Mouse (Mus musculus): ENCODE data around the gene Cyth4. TPM values are rescaled to one million over a fixed set of nuclear protein-coding genes. Genes with fewer than 3 reads are reported as not detected.
A peak's percentile ranks its signal among the peaks of the same experiment; 100 is the strongest.

Gene Cyth4
- polyA plus RNA-seq, 1 experiment from 2014 or later, result 7.2 TPM

- no peak for DNase-seq (ENCODE audit: low spot score)
- 80% methylated on average over 7 of the region's 7 CpGs for WGBS
These were observed 17.7 kb downstream of the Cyth4 start for GRCm38 (mm10) chr15:78614536-78614935.

GRCm38 (mm10) chr15:78616973-78617372 is 20.1 kb downstream of the Cyth4 start:
- no peak overlapping the region for H3K4me3 ChIP-seq (ENCODE audit: low read depth, low read length)
- H3K9me3 ChIP-seq (ENCODE audit: control insufficient read depth, low read length), result no peaks in the 10 kb centered on the region
- H3K27me3 ChIP-seq (replicated peaks; ENCODE audit: control insufficient read depth, insufficient read depth, low read length), result no peaks in the 10 kb centered on the region
- no peak overlapping the region for H3K27ac ChIP-seq (replicated peaks; ENCODE audit: low read depth, low read length)
- 84% methylated on average over 2 of the region's 2 CpGs for WGBS
- H3K4me2 ChIP-seq (ENCODE audit: low read depth, low read length), result no peak overlapping the region
- ATAC-seq (ENCODE audit: low read depth) (no peak), DNase-seq (ENCODE audit: low spot score) (no peak)
- no peak overlapping the region for H3K9ac ChIP-seq (ENCODE audit: low read depth, low read length)
- H3K36me3 ChIP-seq (ENCODE audit: control insufficient read depth, insufficient read depth, low read length), result no peaks in the 10 kb centered on the region
- no peaks in the 10 kb centered on the region for H3K4me1 ChIP-seq (ENCODE audit: control insufficient read depth, insufficient read depth, low read length)

More at GRCm38 (mm10) chr15:78614536-78614935, 17.7 kb downstream of the Cyth4 start:
- no peaks in the 10 kb centered on the region for H3K36me3 ChIP-seq (ENCODE audit: control insufficient read depth, insufficient read depth, low read length)
- H3K4me2 ChIP-seq (ENCODE audit: low read depth, low read length), result no peak overlapping the region
- ATAC-seq (ENCODE audit: low read depth), result no peak
- no peaks in the 10 kb centered on the region for H3K9me3 ChIP-seq (ENCODE audit: control insufficient read depth, low read length)
- no peak overlapping the region for H3K9ac ChIP-seq (ENCODE audit: low read depth, low read length)
- no peak overlapping the region for H3K4me3 ChIP-seq (ENCODE audit: low read depth, low read length)
- H3K27me3 ChIP-seq (replicated peaks; ENCODE audit: control insufficient read depth, insufficient read depth, low read length), result no peaks in the 10 kb centered on the region
- no peak overlapping the region for H3K27ac ChIP-seq (replicated peaks; ENCODE audit: low read depth, low read length)
- no peaks in the 10 kb centered on the region for H3K4me1 ChIP-seq (ENCODE audit: control insufficient read depth, insufficient read depth, low read length)

GRCm38 (mm10) chr15:78623426-78623825 is 26.6 kb downstream of the Cyth4 start:
- no peak overlapping the region for H3K4me3 ChIP-seq (ENCODE audit: low read depth, low read length)
- WGBS, result 14% methylated on average over 5 of the region's 5 CpGs
- peaks cover 5% of the 10 kb centered on the region; the same call in 1 of the 2 replicates for H3K4me1 ChIP-seq (ENCODE audit: control insufficient read depth, insufficient read depth, low read length)
- H3K27ac ChIP-seq (replicated peaks; ENCODE audit: low read depth, low read length), result no peak overlapping the region
- no peak overlapping the region for H3K9ac ChIP-seq (ENCODE audit: low read depth, low read length)
- no peaks in the 10 kb centered on the region for H3K27me3 ChIP-seq (replicated peaks; ENCODE audit: control insufficient read depth, insufficient read depth, low read length)
- DNase-seq (ENCODE audit: low spot score), result peak; percentile 69
- ATAC-seq (ENCODE audit: low read depth), result no peak
- no peak overlapping the region for H3K4me2 ChIP-seq (ENCODE audit: low read depth, low read length)
- H3K36me3 ChIP-seq (ENCODE audit: control insufficient read depth, insufficient read depth, low read length), result no peaks in the 10 kb centered on the region
- no peaks in the 10 kb centered on the region for H3K9me3 ChIP-seq (ENCODE audit: control insufficient read depth, low read length)

GRCm38 (mm10) chr15:78624431-78624950 is 27.6 kb downstream of the Cyth4 start:
- ATAC-seq (ENCODE audit: low read depth), result peak; percentile 51; the same call in 1 of the 2 replicates
- 35% methylated on average over 13 of the region's 13 CpGs for WGBS
- Histone ChIP-seq H3K27ac (replicated peaks; ENCODE audit: low read depth, low read length) (no peak overlapping the region), H3K27me3 (replicated peaks; ENCODE audit: control insufficient read depth, insufficient read depth, low read length) (no peaks in the 10 kb centered on the region), H3K4me1 (ENCODE audit: control insufficient read depth, insufficient read depth, low read length) (peaks cover 5% of the 10 kb centered on the region; the same call in 1 of the 2 replicates), H3K9me3 (ENCODE audit: control insufficient read depth, low read length) (no peaks in the 10 kb centered on the region), H3K4me3 (ENCODE audit: low read depth, low read length) (no peak overlapping the region), H3K4me2 (ENCODE audit: low read depth, low read length) (no peak overlapping the region), H3K36me3 (ENCODE audit: control insufficient read depth, insufficient read depth, low read length) (no peaks in the 10 kb centered on the region), H3K9ac (ENCODE audit: low read depth, low read length) (0 out of 2 replicates have a peak overlapping the region, but pooled peaks have one; percentile 1)
- peak; percentile 55 for DNase-seq (ENCODE audit: low spot score)

- ATAC-seq (ENCODE audit: low read depth) (no peak), DNase-seq (ENCODE audit: low spot score) (no peak)
- no peaks in the 10 kb centered on the region for H3K9me3 ChIP-seq (ENCODE audit: control insufficient read depth, low read length)
- no peak overlapping the region for H3K4me3 ChIP-seq (ENCODE audit: low read depth, low read length)
- H3K27me3 ChIP-seq (replicated peaks; ENCODE audit: control insufficient read depth, insufficient read depth, low read length), result no peaks in the 10 kb centered on the region
- peaks cover 5% of the 10 kb centered on the region; the same call in 1 of the 2 replicates for H3K4me1 ChIP-seq (ENCODE audit: control insufficient read depth, insufficient read depth, low read length)
- H3K27ac ChIP-seq (replicated peaks; ENCODE audit: low read depth, low read length), result no peak overlapping the region
- no peaks in the 10 kb centered on the region for H3K36me3 ChIP-seq (ENCODE audit: control insufficient read depth, insufficient read depth, low read length)
- no peak overlapping the region for H3K9ac ChIP-seq (ENCODE audit: low read depth, low read length)
- WGBS, result 80% methylated on average over 3 of the region's 3 CpGs
- H3K4me2 ChIP-seq (ENCODE audit: low read depth, low read length), result no peak overlapping the region
These were observed 28.1 kb downstream of the Cyth4 start for GRCm38 (mm10) chr15:78624961-78625360.

GRCm38 (mm10) chr15:78626285-78626684 is 29.4 kb downstream of the Cyth4 start:
- Histone ChIP-seq H3K4me3 (ENCODE audit: low read depth, low read length) (no peak overlapping the region), H3K27ac (replicated peaks; ENCODE audit: low read depth, low read length) (no peak overlapping the region), H3K36me3 (ENCODE audit: control insufficient read depth, insufficient read depth, low read length) (no peaks in the 10 kb centered on the region), H3K4me1 (ENCODE audit: control insufficient read depth, insufficient read depth, low read length) (peaks cover 5% of the 10 kb centered on the region; the same call in 1 of the 2 replicates), H3K9ac (ENCODE audit: low read depth, low read length) (no peak overlapping the region), H3K9me3 (ENCODE audit: control insufficient read depth, low read length) (no peaks in the 10 kb centered on the region), H3K4me2 (ENCODE audit: low read depth, low read length) (no peak overlapping the region), H3K27me3 (replicated peaks; ENCODE audit: control insufficient read depth, insufficient read depth, low read length) (no peaks in the 10 kb centered on the region)
- DNase-seq (ENCODE audit: low spot score) (no peak), ATAC-seq (ENCODE audit: low read depth) (no peak)
- WGBS, result 84% methylated on average over 13 of the region's 13 CpGs

GRCm38 (mm10) chr15:78632387-78632786 is 35.5 kb downstream of the Cyth4 start:
- DNase-seq (ENCODE audit: low spot score), result no peak
- Histone ChIP-seq H3K36me3 (ENCODE audit: control insufficient read depth, insufficient read depth, low read length) (no peaks in the 10 kb centered on the region), H3K4me3 (ENCODE audit: low read depth, low read length) (no peak overlapping the region), H3K4me1 (ENCODE audit: control insufficient read depth, insufficient read depth, low read length) (no peaks in the 10 kb centered on the region), H3K27ac (replicated peaks; ENCODE audit: low read depth, low read length) (no peak overlapping the region), H3K4me2 (ENCODE audit: low read depth, low read length) (no peak overlapping the region), H3K9ac (ENCODE audit: low read depth, low read length) (no peak overlapping the region), H3K9me3 (ENCODE audit: control insufficient read depth, low read length) (no peaks in the 10 kb centered on the region), H3K27me3 (replicated peaks; ENCODE audit: control insufficient read depth, insufficient read depth, low read length) (no peaks in the 10 kb centered on the region)
- ATAC-seq (ENCODE audit: low read depth), result no peak
- WGBS, result 65% methylated on average over 2 of the region's 2 CpGs

GRCm38 (mm10) chr15:78633413-78633812 is 36.6 kb downstream of the Cyth4 start:
- DNase-seq (ENCODE audit: low spot score) (no peak), ATAC-seq (ENCODE audit: low read depth) (no peak)
- H3K4me2 ChIP-seq (ENCODE audit: low read depth, low read length), result no peak overlapping the region
- WGBS, result 61% methylated on average over 5 of the region's 5 CpGs
- H3K27ac ChIP-seq (replicated peaks; ENCODE audit: low read depth, low read length), result no peak overlapping the region
- H3K36me3 ChIP-seq (ENCODE audit: control insufficient read depth, insufficient read depth, low read length), result no peaks in the 10 kb centered on the region
- H3K4me1 ChIP-seq (ENCODE audit: control insufficient read depth, insufficient read depth, low read length), result no peaks in the 10 kb centered on the region
- H3K27me3 ChIP-seq (replicated peaks; ENCODE audit: control insufficient read depth, insufficient read depth, low read length), result no peaks in the 10 kb centered on the region
- H3K9ac ChIP-seq (ENCODE audit: low read depth, low read length), result no peak overlapping the region
- no peaks in the 10 kb centered on the region for H3K9me3 ChIP-seq (ENCODE audit: control insufficient read depth, low read length)
- H3K4me3 ChIP-seq (ENCODE audit: low read depth, low read length), result no peak overlapping the region

GRCm38 (mm10) chr15:78634095-78634737 is 37.4 kb downstream of the Cyth4 start:
- no peak overlapping the region for H3K27ac ChIP-seq (replicated peaks; ENCODE audit: low read depth, low read length)
- no peak overlapping the region for H3K9ac ChIP-seq (ENCODE audit: low read depth, low read length)
- no peaks in the 10 kb centered on the region for H3K27me3 ChIP-seq (replicated peaks; ENCODE audit: control insufficient read depth, insufficient read depth, low read length)
- H3K4me1 ChIP-seq (ENCODE audit: control insufficient read depth, insufficient read depth, low read length), result no peaks in the 10 kb centered on the region
- H3K36me3 ChIP-seq (ENCODE audit: control insufficient read depth, insufficient read depth, low read length), result no peaks in the 10 kb centered on the region
- ATAC-seq (ENCODE audit: low read depth) (peak; percentile 23; the same call in 1 of the 2 replicates), DNase-seq (ENCODE audit: low spot score) (peak; percentile 83)
- WGBS, result 38% methylated on average over 10 of the region's 10 CpGs
- no peaks in the 10 kb centered on the region for H3K9me3 ChIP-seq (ENCODE audit: control insufficient read depth, low read length)
- H3K4me2 ChIP-seq (ENCODE audit: low read depth, low read length), result no peak overlapping the region
- H3K4me3 ChIP-seq (ENCODE audit: low read depth, low read length), result no peak overlapping the region
